Mouse (Mus musculus) gastrocnemius, adult 18-20 months (tissue): ENCODE data around the gene Igfbp5. TPM values are rescaled to one million over a fixed set of nuclear protein-coding genes. Genes with fewer than 3 reads are reported as not detected.

Source experiments
- DNase-seq: peaks from one replicate; pipeline ENCODE4 v3.0.0; 2021; ENCODE audit warnings: low spot score
- total RNA-seq, 2 experiments: library from RNA; stranded (reverse); gene quantifications; 2 replicates each; pipeline ENCODE4 v1.2.3; 2021

Igfbp5 gene
- total RNA-seq, 2 experiments from 2014 or later: 189 to 235 TPM

GRCm38 (mm10) chr1:72813639-72814403, 60.9 kb downstream of the Igfbp5 start:
- DNase-seq: no peak

- DNase-seq: no peak
Observed at GRCm38 (mm10) chr1:72813089-72813638, 61.5 kb downstream of the Igfbp5 start.

GRCm38 (mm10) chr1:72811061-72811460, 63.6 kb downstream of the Igfbp5 start:
- DNase-seq: no peak

- DNase-seq: no peak
Observed at GRCm38 (mm10) chr1:72809951-72810675, 64.6 kb downstream of the Igfbp5 start.

- no peak for DNase-seq
Observed at GRCm38 (mm10) chr1:72809304-72809703, 65.4 kb downstream of the Igfbp5 start.

Other genes with a start within 250 kb of the Igfbp5 start
- gene Ankar, start 174.3 kb downstream of the Igfbp5 start, total RNA-seq: not detected
- 100 to 1,000 TPM; 566 to 581 TPM for gene Rpl37a, start 163.6 kb downstream of the Igfbp5 start, total RNA-seq
- under 1 TPM; 0.28 to 0.62 TPM for gene Igfbp2, start 50.4 kb downstream of the Igfbp5 start, total RNA-seq
- gene Tnp1, start 141.0 kb upstream of the Igfbp5 start, total RNA-seq: not detected